Mouse (Mus musculus): Measurements from ENCODE around the gene Csrnp3. TPM values are rescaled to one million over a fixed set of nuclear protein-coding genes. Genes with fewer than 3 reads are reported as not detected.

Gene Csrnp3
- polyA plus RNA-seq, 1 experiment from 2014 or later: 12.4 TPM

DNA sequence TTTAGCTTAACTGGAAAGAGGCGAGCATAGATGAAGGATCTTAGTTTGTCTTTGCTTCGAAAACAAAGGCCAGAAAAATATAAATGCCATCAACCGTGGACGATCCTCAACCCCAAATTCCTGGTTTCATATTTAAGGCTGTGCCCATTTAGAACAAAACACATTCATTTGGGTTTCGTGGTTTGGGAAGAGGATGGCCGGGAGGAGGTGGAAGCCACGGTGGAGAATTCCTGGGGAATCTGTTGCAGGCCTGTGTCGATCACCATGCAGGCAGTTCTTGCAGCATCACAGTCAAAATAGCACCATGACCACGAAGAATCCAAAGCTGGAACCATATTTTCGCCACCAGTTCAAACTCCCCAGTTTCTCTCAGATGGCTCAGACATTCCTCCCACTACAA, 217.7 kb downstream of the Csrnp3 start:
- Histone ChIP-seq H3K36me3 (no peaks in the 10 kb centered on the region), H3K4me3 (no peak overlapping the region), H3K4me1 (no peaks in the 10 kb centered on the region), H3K27me3 (ENCODE audit: low read depth, poor library complexity, severe bottlenecking) (no peaks in the 10 kb centered on the region), H3K9me3 (replicated peaks) (no peaks in the 10 kb centered on the region), H3K27ac (no peak overlapping the region)
- no peak for DNase-seq (ENCODE audit: low spot score)
- WGBS: 93% methylated on average over 10 of the region's 10 CpGs

DNA sequence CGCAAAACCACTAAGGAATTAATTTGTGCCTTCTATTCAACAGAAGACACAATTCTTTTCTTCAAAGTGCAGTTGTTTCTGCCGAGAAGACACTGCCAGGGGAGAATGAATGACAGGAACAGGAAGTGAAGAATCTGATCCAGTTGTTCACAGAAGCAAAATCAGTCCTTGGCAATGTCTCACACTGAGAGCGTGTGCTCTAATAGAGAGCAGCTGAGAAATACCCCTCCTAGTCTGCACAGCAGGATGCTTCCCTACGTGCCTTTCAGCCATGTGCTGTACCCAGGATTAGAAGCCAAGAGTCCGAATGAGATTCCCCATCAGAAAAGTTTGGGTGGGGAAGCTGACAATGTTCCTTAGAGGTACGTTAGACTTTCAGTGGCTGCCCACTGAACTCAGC, 223.9 kb downstream of the Csrnp3 start:
- no peak overlapping the region for H3K4me3 ChIP-seq
- H3K4me1 ChIP-seq: peaks cover 6% of the 10 kb centered on the region
- no peaks in the 10 kb centered on the region for H3K9me3 ChIP-seq (replicated peaks)
- H3K36me3 ChIP-seq: no peaks in the 10 kb centered on the region
- H3K27me3 ChIP-seq (ENCODE audit: low read depth, poor library complexity, severe bottlenecking): no peaks in the 10 kb centered on the region
- DNase-seq (ENCODE audit: low spot score): no peak
- no peak overlapping the region for H3K27ac ChIP-seq
- 51% methylated on average over 6 of the region's 6 CpGs for WGBS

DNA sequence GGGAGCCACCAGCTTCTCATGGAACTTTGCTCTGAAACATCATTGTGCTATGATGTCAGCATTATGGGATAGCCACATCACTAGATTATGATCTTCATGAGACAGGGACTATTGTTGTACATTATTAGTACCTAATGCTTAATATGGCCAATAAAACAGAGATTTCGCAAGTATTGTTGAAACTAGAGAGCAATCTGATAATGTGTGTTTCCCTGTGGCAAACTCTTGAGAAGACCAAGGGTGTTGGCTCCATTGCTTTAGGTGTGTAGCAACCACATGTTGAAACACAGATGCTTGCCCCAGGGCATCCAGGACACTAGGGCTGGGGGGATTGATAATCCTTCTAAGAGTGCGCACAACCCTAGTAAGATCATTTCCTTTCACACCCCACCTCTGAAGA, 235.2 kb downstream of the Csrnp3 start:
- H3K27me3 ChIP-seq (ENCODE audit: low read depth, poor library complexity, severe bottlenecking): no peaks in the 10 kb centered on the region
- no peak overlapping the region for H3K4me3 ChIP-seq
- H3K27ac ChIP-seq: no peak overlapping the region
- no peaks in the 10 kb centered on the region for H3K36me3 ChIP-seq
- DNase-seq (ENCODE audit: low spot score): no peak
- no peaks in the 10 kb centered on the region for H3K9me3 ChIP-seq (replicated peaks)
- WGBS: 94% methylated on average over 2 of the region's 2 CpGs
- no peaks in the 10 kb centered on the region for H3K4me1 ChIP-seq

Other genes with a start within 250 kb of the Csrnp3 start
- 1.6 and 2.3 TPM in 2 replicates for gene Scn2a, start 225.0 kb upstream of the Csrnp3 start, polyA plus RNA-seq (2016; fragmentation: Nextera tagmentation; extraction: Ambion mirVana)

Data from limb, embryonic 10.5 days (tissue).